Comparison of ENCODE assay signal across 9 mouse cellular contexts in the genomic region with DNA sequence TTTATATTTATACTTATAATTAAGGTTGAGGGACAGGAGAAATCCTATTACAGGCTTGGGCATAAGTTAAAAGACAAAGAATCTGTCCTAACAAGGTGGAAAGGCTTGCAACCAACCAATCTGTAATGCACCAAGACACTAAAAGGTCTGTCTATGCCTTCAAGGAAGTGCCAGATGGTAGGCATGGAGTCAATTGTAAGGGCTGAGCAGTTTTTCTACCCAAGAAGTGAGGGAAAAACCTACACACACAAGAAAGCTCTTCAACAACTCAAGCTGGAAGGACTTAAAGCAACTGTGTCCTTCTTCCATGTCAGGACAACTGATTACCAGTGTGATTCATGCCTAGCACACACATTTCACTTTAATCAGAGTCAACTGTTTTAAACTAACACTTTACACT. TPM values are rescaled to one million over a fixed set of nuclear protein-coding genes. Genes with fewer than 3 reads are reported as not detected.
DNase-seq lines count a peak whose midpoint lies in the region; ATAC-seq and TF ChIP-seq lines count a peak whose summit lies in the region.
"Had no signal": no experiment of that assay in that cellular context is flagged by ENCODE, and none has a peak within 500 bp of the region (broad histone marks: within the 10 kb centered on the region; RNA-seq: fewer than 3 reads in every experiment).

No protein-coding gene starts in this region.

- H3K9ac ChIP-seq in lung, embryonic 16.5 days (ENCODE audit: low read length): no peak overlapping the region
- H3K9ac ChIP-seq in forebrain, embryonic 13.5 days: peak overlapping the region; percentile 57
- H3K9ac ChIP-seq in limb, embryonic 12.5 days (replicated peaks): 0 out of 2 replicates have a peak overlapping the region, but pooled peaks have one; percentile 34
- H3K9ac ChIP-seq in neural tube, embryonic 15.5 days (replicated peaks): 0 out of 2 replicates have a peak overlapping the region, but pooled peaks have one; percentile 17

- H3K9me3 ChIP-seq in lung, embryonic 16.5 days (ENCODE audit: control insufficient read depth, low read length): no peaks in the 10 kb centered on the region
- no peaks in the 10 kb centered on the region for H3K9me3 ChIP-seq in forebrain, embryonic 13.5 days (replicated peaks)
- no peaks in the 10 kb centered on the region for H3K9me3 ChIP-seq in limb, embryonic 12.5 days
- no peaks in the 10 kb centered on the region for H3K9me3 ChIP-seq in neural tube, embryonic 15.5 days (replicated peaks)

- no peaks in the 10 kb centered on the region; the same call in 1 of the 2 replicates for H3K36me3 ChIP-seq in lung, embryonic 16.5 days (ENCODE audit: control insufficient read depth, insufficient read depth, low read length)
- H3K36me3 ChIP-seq in forebrain, embryonic 13.5 days (ENCODE audit: poor library complexity, severe bottlenecking): peaks cover 10% of the 10 kb centered on the region; the same call in 1 of the 2 replicates
- H3K36me3 ChIP-seq in limb, embryonic 12.5 days: peaks cover 13% of the 10 kb centered on the region
- no peaks in the 10 kb centered on the region; the same call in 1 of the 2 replicates for H3K36me3 ChIP-seq in neural tube, embryonic 15.5 days

- H3K4me1 ChIP-seq in lung, embryonic 16.5 days (replicated peaks; ENCODE audit: control insufficient read depth, insufficient read depth, low read length): peaks cover 12% of the 10 kb centered on the region
- peaks cover 12% of the 10 kb centered on the region for H3K4me1 ChIP-seq in lung, adult 2 months (ENCODE audit: control insufficient read depth, insufficient read depth, low read length)
- H3K4me1 ChIP-seq in forebrain, embryonic 13.5 days: peaks cover 37% of the 10 kb centered on the region
- H3K4me1 ChIP-seq in limb, embryonic 12.5 days (replicated peaks): peaks cover 18% of the 10 kb centered on the region
- peaks cover 27% of the 10 kb centered on the region for H3K4me1 ChIP-seq in neural tube, embryonic 15.5 days

- no peak overlapping the region for H3K27ac ChIP-seq in lung, embryonic 16.5 days (ENCODE audit: low read length)
- no peak overlapping the region for H3K27ac ChIP-seq in forebrain, embryonic 13.5 days
- no peak overlapping the region for H3K27ac ChIP-seq in limb, embryonic 12.5 days
- H3K27ac ChIP-seq in neural tube, embryonic 15.5 days (replicated peaks): no peak overlapping the region

- no peak for TF ChIP-seq POLR2A in lung, adult 2 months (IDR thresholded peaks at IDR 0.05; ENCODE audit: borderline replicate concordance, extremely low read depth, low read depth, low read length)

- DNase-seq in lung, adult 2 months: no peak
- no peak for DNase-seq in right cerebral cortex, adult 2 months (ENCODE audit: low spot score in 2 of 2)
- DNase-seq in left cerebral cortex, postnatal 10 days (ENCODE audit: extremely low spot score in 1 of 2, low spot score in 2 of 2): no peak
- DNase-seq in c-Kit-positive CD71-positive TER-119-positive erythroid progenitor cells, embryonic 14.5 days (ENCODE audit: low spot score): no peak
- DNase-seq: adrenal gland, postnatal 25 days had no signal

- H3K4me2 ChIP-seq in lung, embryonic 16.5 days (ENCODE audit: low read depth, low read length): peak overlapping the region; percentile 48
- H3K4me2 ChIP-seq in forebrain, embryonic 13.5 days: peak overlapping the region; percentile 69
- peak overlapping the region; percentile 57 for H3K4me2 ChIP-seq in limb, embryonic 12.5 days
- H3K4me2 ChIP-seq in neural tube, embryonic 15.5 days: peak overlapping the region; percentile 64

- H3K27me3 ChIP-seq in lung, embryonic 16.5 days (ENCODE audit: control insufficient read depth, insufficient read depth, low read depth, low read length): no peaks in the 10 kb centered on the region
- H3K27me3 ChIP-seq in forebrain, embryonic 13.5 days: no peaks in the 10 kb centered on the region
- no peaks in the 10 kb centered on the region for H3K27me3 ChIP-seq in limb, embryonic 12.5 days
- no peaks in the 10 kb centered on the region for H3K27me3 ChIP-seq in neural tube, embryonic 15.5 days (replicated peaks)

- H3K4me3 ChIP-seq in lung, embryonic 16.5 days (ENCODE audit: low read length): peak overlapping the region; percentile 28
- H3K4me3 ChIP-seq in lung, adult 2 months (replicated peaks; ENCODE audit: extremely low read depth, low read depth, low read length): no peak overlapping the region
- H3K4me3 ChIP-seq in forebrain, embryonic 13.5 days: peak overlapping the region; percentile 91
- peak overlapping the region; percentile 95 for H3K4me3 ChIP-seq in limb, embryonic 12.5 days (replicated peaks)
- H3K4me3 ChIP-seq in neural tube, embryonic 15.5 days (replicated peaks): peak overlapping the region; percentile 32

- intact Hi-C loops in left cerebral cortex, postnatal 10 days (cut with DNase I): no loop called here

- ATAC-seq in lung, embryonic 16.5 days (ENCODE audit: low read depth): no peak
- no peak for ATAC-seq in forebrain, embryonic 13.5 days
- ATAC-seq in limb, embryonic 12.5 days (ENCODE audit: insufficient number of reproducible peaks, insufficient read depth, low FRiP score, low TSS enrichment, low read depth): no peak
- ATAC-seq in neural tube, embryonic 15.5 days (ENCODE audit: low FRiP score): no peak

- TF ChIP-seq CTCF in lung, adult 2 months (IDR thresholded peaks at IDR 0.05; ENCODE audit: insufficient read depth, low read length): no peak

RNA-seq across cellular contexts. Expression of a gene that starts 3.4 kb away (rescaled TPM):
- polyA plus RNA-seq in lung, embryonic 16.5 days (2015; fragmentation: Nextera tagmentation; extraction: Ambion mirVana): 46.6 and 48.2 TPM in 2 replicates
- 4.6 and 10.9 TPM in 2 replicates for polyA plus RNA-seq in lung, adult 2 months (2012; rRNA removed)
- 360 and 381 TPM in 2 replicates for polyA plus RNA-seq in forebrain, embryonic 13.5 days (2015; fragmentation: Nextera tagmentation; extraction: Ambion mirVana)
- 147 and 150 TPM in 2 replicates for polyA plus RNA-seq in limb, embryonic 12.5 days (2016; fragmentation: Nextera tagmentation; extraction: Ambion mirVana)
- 185 and 218 TPM in 2 replicates for polyA plus RNA-seq in neural tube, embryonic 15.5 days (2015; fragmentation: Nextera tagmentation; extraction: Ambion mirVana)
- 100 to 1,000 TPM; 158 to 167 TPM for total RNA-seq in left cerebral cortex, postnatal 10 days (2021)
